Mouse (Mus musculus) heart, postnatal 0 days (tissue): ENCODE measurements at regions not wholly inside any gene's neighbourhood (a gene's known extent, or its start where the extent isn't known, plus 50 kb on each side); places are given as distances from the start of the nearest gene placed in this dataset.

ENCODE experiments used
- ATAC-seq: fragments of 200-750 bp; cut with Nextera tagmentation; 2 replicates; pipeline ENCODE4 v1.8.0; 2017; ENCODE audit warnings: low read depth, moderate number of reproducible peaks, moderate library complexity; ENCODE audit not compliant: insufficient read depth
- DNase-seq: peaks from one replicate; pipeline ENCODE4 v3.0.0-alpha.2; 2016; ENCODE audit warnings: low spot score
- H3K27ac ChIP-seq: fragments of 300-500 bp; sonication (generic); 2 replicates; pipeline ENCODE4 v1.5.1; 2014; ENCODE audit warnings: low read depth, mild to moderate bottlenecking
- H3K27me3 ChIP-seq: fragments of 300-500 bp; sonication (generic); 2 replicates; pipeline ENCODE4 v1.6.1; 2014; ENCODE audit warnings: low read length, mixed read lengths; ENCODE audit not compliant: control insufficient read depth, insufficient read depth
- H3K36me3 ChIP-seq: fragments of 300-500 bp; sonication (generic); replicated peaks from 2 replicates; pipeline ENCODE4 v1.6.1; 2014; ENCODE audit warnings: low read length, mixed read lengths; ENCODE audit not compliant: control insufficient read depth, insufficient read depth
- H3K4me1 ChIP-seq: fragments of 300-500 bp; sonication (generic); 2 replicates; pipeline ENCODE4 v1.6.1; 2014; ENCODE audit warnings: antibody characterized with exemption; ENCODE audit not compliant: control insufficient read depth, insufficient read depth
- H3K4me2 ChIP-seq: fragments of 300-500 bp; sonication (generic); 2 replicates; pipeline ENCODE4 v1.6.1; 2014; ENCODE audit warnings: low read depth, mild to moderate bottlenecking, low read length, moderate library complexity
- H3K4me3 ChIP-seq: fragments of 300-500 bp; sonication (generic); 2 replicates; pipeline ENCODE4 v1.5.1; 2014; ENCODE audit warnings: low read depth, low read length
- H3K9ac ChIP-seq: fragments of 300-500 bp; sonication (generic); replicated peaks from 2 replicates; pipeline ENCODE4 v1.6.1; 2014; ENCODE audit warnings: low read depth, low read length, mixed read lengths
- H3K9me3 ChIP-seq: fragments of 300-500 bp; sonication (generic); replicated peaks from 2 replicates; pipeline ENCODE4 v1.6.1; 2016; ENCODE audit warnings: low read length; ENCODE audit not compliant: control insufficient read depth
- CTCF ChIP-seq: IDR thresholded peaks from 2 replicates; pipeline ENCODE4 v1.5.1; 2016; ENCODE audit warnings: antibody characterized with exemption, control low read depth, low read depth
- EP300 ChIP-seq: IDR thresholded peaks from 2 replicates; pipeline ENCODE4 v1.6.1; 2016; ENCODE audit warnings: antibody characterized with exemption, low read depth
- WGBS: fragments of 180-500 bp; shearing (Covaris S2); extraction: QIAGEN DNeasy Blood & Tissue Kit; methylation state at CpG from one replicate; pipeline ENCODE4 v1.1.7; 2014; 5-methylcytosine and 5-hydroxymethylcytosine counted together

DNA sequence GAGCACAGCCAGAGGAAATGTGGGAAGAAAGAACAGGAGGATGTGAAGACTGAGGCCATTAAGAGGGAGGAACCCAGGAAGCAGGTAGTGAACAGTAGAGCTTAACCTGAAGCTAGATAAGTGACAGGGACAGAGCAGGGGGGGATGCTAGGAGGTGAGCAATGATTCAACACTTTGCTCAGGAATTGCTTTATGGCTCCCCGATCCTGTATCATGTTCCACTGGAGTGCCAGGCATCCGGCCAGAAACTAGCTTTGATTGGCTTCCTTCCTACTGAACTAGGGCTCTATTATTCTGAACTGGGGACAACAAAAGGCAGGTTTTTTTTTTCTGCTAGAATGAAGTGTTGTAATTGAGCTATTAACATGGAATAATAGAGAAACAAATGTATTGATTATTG lies 493.1 kb upstream of the Fat3 start:
- 14% methylated on average over 2 of the region's 2 CpGs for WGBS

DNA sequence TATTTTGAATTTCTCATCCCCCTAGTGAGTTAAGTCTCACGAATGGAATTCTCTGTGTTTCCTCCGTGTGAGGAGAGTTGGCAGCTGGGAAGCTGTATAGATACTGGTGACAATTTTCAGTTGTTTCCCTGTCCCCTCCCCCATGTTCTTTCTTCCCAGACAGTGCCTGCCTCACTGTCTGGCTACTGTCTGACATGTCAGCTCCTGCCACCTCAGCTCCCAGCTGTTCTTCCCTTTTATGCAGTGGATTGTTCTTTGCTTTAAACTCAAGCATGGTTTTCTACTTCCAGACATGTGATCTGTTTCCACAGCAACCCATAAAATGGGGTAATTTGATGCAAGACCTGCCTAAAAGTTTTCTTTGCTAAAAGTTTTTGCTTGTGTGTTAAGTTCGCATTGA lies 487.0 kb upstream of the Fat3 start:
- ATAC-seq = peak; percentile 74
- 23% methylated on average over 3 of the region's 3 CpGs for WGBS
- H3K27ac ChIP-seq = no peak overlapping the region

More for the DNA sequence above, 493.1 kb upstream of the Fat3 start:
- H3K4me2 ChIP-seq = no peak overlapping the region
- no peak overlapping the region for H3K4me3 ChIP-seq
- DNase-seq = peak; percentile 30
- no peaks in the 10 kb centered on the region for H3K36me3 ChIP-seq
- TF ChIP-seq CTCF (no peak), EP300 (no peak)
- H3K9ac ChIP-seq = no peak overlapping the region
- no peaks in the 10 kb centered on the region for H3K9me3 ChIP-seq
- no peak overlapping the region for H3K27ac ChIP-seq
- no peaks in the 10 kb centered on the region for H3K27me3 ChIP-seq
- no peaks in the 10 kb centered on the region for H3K4me1 ChIP-seq
- no peak for ATAC-seq

DNA sequence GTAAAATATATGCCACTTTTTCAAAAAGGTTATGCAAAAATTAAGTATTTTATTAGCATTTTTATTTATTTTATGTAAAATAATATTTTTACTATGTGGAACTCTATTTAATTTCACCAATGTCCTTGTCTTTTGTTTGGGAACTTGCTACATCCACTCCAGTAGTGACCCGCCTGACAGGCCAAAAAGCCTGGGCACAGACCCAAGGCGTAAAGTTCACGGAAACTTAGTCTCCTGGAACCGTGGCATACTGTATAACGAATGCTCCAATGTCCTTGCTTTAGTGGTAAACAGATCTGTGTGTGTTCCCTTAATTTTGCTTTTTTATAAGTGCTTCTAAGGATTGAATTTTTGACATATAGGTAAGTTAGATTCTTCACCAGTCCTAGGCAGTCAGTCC lies 476.2 kb upstream of the Fat3 start:
- TF ChIP-seq CTCF (no peak), EP300 (no peak)
- 79% methylated on average over 5 of the region's 5 CpGs for WGBS
- no peak overlapping the region for H3K9ac ChIP-seq
- H3K27ac ChIP-seq = no peak overlapping the region
- ATAC-seq (no peak), DNase-seq (no peak)
- no peaks in the 10 kb centered on the region for H3K36me3 ChIP-seq
- H3K27me3 ChIP-seq = no peaks in the 10 kb centered on the region
- no peak overlapping the region for H3K4me3 ChIP-seq
- H3K9me3 ChIP-seq = no peaks in the 10 kb centered on the region
- no peaks in the 10 kb centered on the region for H3K4me1 ChIP-seq
- no peak overlapping the region for H3K4me2 ChIP-seq

More for the DNA sequence above, 487.0 kb upstream of the Fat3 start:
- peak; percentile 14 for DNase-seq
- no peak overlapping the region for H3K4me2 ChIP-seq
- no peaks in the 10 kb centered on the region for H3K36me3 ChIP-seq
- H3K9ac ChIP-seq = no peak overlapping the region
- no peaks in the 10 kb centered on the region for H3K27me3 ChIP-seq
- no peak overlapping the region for H3K4me3 ChIP-seq
- H3K4me1 ChIP-seq = no peaks in the 10 kb centered on the region
- TF ChIP-seq CTCF (no peak), EP300 (no peak)
- H3K9me3 ChIP-seq = no peaks in the 10 kb centered on the region

DNA sequence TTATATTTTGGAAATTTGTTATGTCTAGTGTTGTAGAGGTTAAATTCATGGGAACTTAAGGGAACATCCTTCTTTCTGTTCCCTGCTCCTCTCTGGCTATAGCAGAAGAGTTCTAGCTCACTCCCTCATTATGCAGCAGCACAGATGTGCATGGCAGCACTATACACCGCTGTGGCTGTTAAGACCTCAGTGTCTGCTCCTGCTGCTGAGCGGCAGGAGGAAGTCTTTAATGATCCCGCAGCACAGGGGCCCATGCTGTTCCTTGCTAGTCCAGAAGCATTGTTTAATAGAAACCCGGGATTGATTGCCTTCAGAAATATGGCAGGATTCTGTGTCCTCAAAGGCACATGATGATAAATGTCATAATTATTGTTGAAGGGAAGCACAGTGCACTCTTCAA lies 469.3 kb upstream of the Fat3 start:
- H3K9ac ChIP-seq = no peak overlapping the region
- H3K4me1 ChIP-seq = no peaks in the 10 kb centered on the region
- TF ChIP-seq EP300 (no peak), CTCF (no peak)
- no peaks in the 10 kb centered on the region for H3K9me3 ChIP-seq
- H3K4me2 ChIP-seq = no peak overlapping the region
- no peak for ATAC-seq
- no peak for DNase-seq
- no peaks in the 10 kb centered on the region for H3K27me3 ChIP-seq
- no peak overlapping the region for H3K4me3 ChIP-seq
- no peak overlapping the region for H3K27ac ChIP-seq
- H3K36me3 ChIP-seq = no peaks in the 10 kb centered on the region
- 63% methylated on average over 4 of the region's 4 CpGs for WGBS

DNA sequence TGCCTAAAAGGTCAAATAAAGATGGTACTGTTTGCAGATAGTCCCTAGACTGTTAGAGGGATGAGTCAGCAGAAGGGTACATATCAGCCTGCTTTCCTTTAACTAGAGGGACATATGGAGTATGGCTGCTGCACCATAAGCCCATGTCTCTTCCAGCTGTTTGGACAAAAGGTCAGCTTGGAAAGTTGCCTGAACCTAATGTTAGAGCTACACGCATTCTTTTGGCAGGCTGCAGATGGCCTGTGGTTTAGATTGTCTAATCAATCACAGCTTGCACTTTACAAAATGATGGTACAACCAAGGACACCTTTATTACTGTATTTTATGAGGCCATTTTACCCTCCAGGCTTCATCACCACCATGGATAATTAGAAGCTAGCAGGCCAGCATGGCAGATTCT lies 432.5 kb upstream of the Fat3 start:
- H3K9me3 ChIP-seq = no peaks in the 10 kb centered on the region
- H3K9ac ChIP-seq = no peak overlapping the region
- no peaks in the 10 kb centered on the region for H3K27me3 ChIP-seq
- H3K4me1 ChIP-seq = no peaks in the 10 kb centered on the region
- DNase-seq = no peak
- ATAC-seq = no peak
- TF ChIP-seq EP300 = no peak
- TF ChIP-seq CTCF = no peak
- no peak overlapping the region for H3K27ac ChIP-seq
- H3K4me2 ChIP-seq = no peak overlapping the region
- H3K4me3 ChIP-seq = no peak overlapping the region
- no peaks in the 10 kb centered on the region for H3K36me3 ChIP-seq
- WGBS = 56% methylated on average over 1 of the region's 1 CpGs

DNA sequence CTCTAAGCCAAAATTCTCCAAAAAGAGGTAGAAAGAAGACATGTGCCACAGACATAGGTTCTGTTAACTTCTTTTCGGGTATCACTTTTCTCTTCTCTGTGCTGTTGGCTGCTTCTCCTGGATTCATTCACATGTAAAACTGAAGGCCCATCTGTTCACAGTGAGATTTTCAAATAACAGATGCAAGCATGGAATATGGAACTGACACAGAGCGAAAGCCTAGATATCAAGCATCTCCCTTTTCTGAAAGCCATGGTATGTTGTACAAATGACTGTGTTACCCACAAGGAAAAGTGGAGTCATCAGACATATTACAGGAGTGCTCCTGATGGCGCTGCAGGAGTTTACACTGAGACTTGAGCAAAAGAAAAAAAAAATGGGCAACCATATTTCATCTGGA lies 430.5 kb upstream of the Fat3 start:
- Histone ChIP-seq H3K9ac (no peak overlapping the region), H3K36me3 (no peaks in the 10 kb centered on the region), H3K27me3 (no peaks in the 10 kb centered on the region), H3K4me2 (no peak overlapping the region), H3K4me1 (no peaks in the 10 kb centered on the region), H3K9me3 (no peaks in the 10 kb centered on the region), H3K4me3 (no peak overlapping the region), H3K27ac (no peak overlapping the region)
- WGBS = 71% methylated on average over 3 of the region's 3 CpGs
- ATAC-seq = no peak
- TF ChIP-seq CTCF (no peak), EP300 (no peak)
- DNase-seq = no peak
